Mouse (Mus musculus) thymus, adult 2 months (tissue): ENCODE data around the gene Rccd1. TPM values are rescaled to one million over a fixed set of nuclear protein-coding genes. Genes with fewer than 3 reads are reported as not detected.

Experiments
- DNase-seq: peaks from one replicate; pipeline ENCODE4 v3.0.0; 2021
- H3K27ac ChIP-seq: fragments of 200-500 bp; 2 replicates; pipeline ENCODE4 v1.5.1; 2012; ENCODE audit warnings: low read length, control low read depth; ENCODE audit not compliant: control insufficient read depth, insufficient read depth
- H3K27me3 ChIP-seq: fragments of 200-500 bp; 2 replicates; pipeline ENCODE4 v1.6.1; 2012; ENCODE audit warnings: mild to moderate bottlenecking, low read length, moderate library complexity, mixed read lengths; ENCODE audit not compliant: control insufficient read depth, insufficient read depth
- H3K36me3 ChIP-seq: fragments of 200-500 bp; 2 replicates; pipeline ENCODE4 v1.6.1; 2012; ENCODE audit warnings: mild to moderate bottlenecking, low read length, moderate library complexity; ENCODE audit not compliant: control insufficient read depth, insufficient read depth
- H3K4me1 ChIP-seq: fragments of 200-500 bp; replicated peaks from 2 replicates; pipeline ENCODE4 v1.6.1; 2012; ENCODE audit warnings: low read length; ENCODE audit not compliant: control insufficient read depth, insufficient read depth
- H3K4me3 ChIP-seq: fragments of 200-500 bp; 2 replicates; pipeline ENCODE4 v1.5.1; 2012; ENCODE audit warnings: mild to moderate bottlenecking, low read length, control low read depth, moderate library complexity; ENCODE audit not compliant: control insufficient read depth, insufficient read depth
- CTCF ChIP-seq: fragments of 200-500 bp; IDR thresholded peaks from 2 replicates; pipeline ENCODE4 v1.5.1; 2012; ENCODE audit warnings: mild to moderate bottlenecking, control low read depth, low read length, moderate library complexity, borderline replicate concordance; ENCODE audit not compliant: control insufficient read depth, poor library complexity, insufficient read depth; ENCODE audit errors: extremely low read depth
- POLR2A ChIP-seq: fragments of 200-500 bp; IDR thresholded peaks from 2 replicates; pipeline ENCODE4 v1.6.1; 2012; ENCODE audit warnings: mild to moderate bottlenecking, low read length, control low read depth, moderate library complexity; ENCODE audit not compliant: control insufficient read depth, poor library complexity, insufficient read depth; ENCODE audit errors: extremely low read depth
- WGBS: fragments of 180-500 bp; shearing (Covaris S2); methylation state at CpG from one replicate; pipeline ENCODE4 v1.1.7; 2018; 5-methylcytosine and 5-hydroxymethylcytosine counted together
- polyA plus RNA-seq: library from polyadenylated mRNA; depleted of rRNA; stranded (reverse); fragments of >200 nt; gene quantifications from 2 replicates; pipeline ENCODE4 v1.2.3, GENCODE M21; 2012

Rccd1 gene
- polyA plus RNA-seq, 1 experiment, result 20.4 TPM

DNA sequence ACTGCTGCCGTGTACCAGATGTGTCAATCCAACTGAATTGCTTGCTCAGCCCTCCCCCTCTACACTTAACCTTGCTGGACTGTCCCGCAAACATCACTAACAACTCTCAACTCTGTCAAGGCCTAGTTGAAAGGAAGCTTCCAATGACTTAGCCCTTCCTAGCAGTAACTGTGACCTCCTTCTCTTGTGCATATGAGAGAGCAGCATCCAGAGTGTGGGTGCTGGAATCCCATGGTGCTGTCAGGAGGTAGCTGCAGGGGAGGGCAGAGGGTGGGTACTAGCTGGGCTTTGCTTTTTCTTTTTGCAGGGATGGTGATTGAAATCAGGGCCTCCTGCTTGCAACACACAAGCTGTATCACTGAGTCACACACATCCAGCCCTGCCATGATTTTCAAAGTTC lies 50.8 kb downstream of the Rccd1 start:
- 95% methylated on average over 2 of the region's 2 CpGs for WGBS
- DNase-seq, result no peak
- Histone ChIP-seq H3K4me3 (no peak overlapping the region), H3K4me1 (peaks cover 6% of the 10 kb centered on the region), H3K36me3 (peaks cover 38% of the 10 kb centered on the region), H3K27ac (no peak overlapping the region), H3K27me3 (no peaks in the 10 kb centered on the region)
- TF ChIP-seq POLR2A (no peak), CTCF (no peak)

DNA sequence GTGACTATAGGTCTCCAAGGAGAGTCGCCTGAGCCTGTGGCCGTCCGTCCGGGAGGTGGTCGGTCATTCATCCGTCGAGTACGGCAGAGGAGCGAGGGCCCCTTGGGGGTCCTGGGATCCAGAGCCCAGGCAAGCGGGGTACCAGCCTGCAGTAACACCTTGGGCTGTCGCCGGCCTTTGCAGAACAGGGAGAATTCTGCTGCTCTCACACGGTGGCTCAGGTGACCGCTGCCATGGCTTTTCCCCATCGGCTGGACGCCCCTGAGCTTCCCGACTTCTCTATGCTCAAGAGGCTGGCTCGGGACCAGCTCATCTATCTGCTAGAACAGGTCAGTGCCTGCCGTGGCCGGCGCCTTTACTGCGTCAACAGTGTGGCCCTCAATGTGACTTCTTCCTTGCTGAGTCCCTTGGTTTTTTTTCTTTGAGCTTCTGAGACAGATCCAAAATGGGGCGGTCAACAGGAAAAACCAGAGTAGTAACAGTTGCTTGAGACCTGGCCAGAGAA lies 54.5 kb downstream of the Rccd1 start:
- Histone ChIP-seq H3K4me1 (peaks cover 6% of the 10 kb centered on the region), H3K27me3 (no peaks in the 10 kb centered on the region), H3K4me3 (peak overlapping the region; percentile 99), H3K36me3 (peaks cover 25% of the 10 kb centered on the region), H3K27ac (no peak overlapping the region; the same call in 1 of the 2 replicates)
- DNase-seq, result no peak
- under 1% methylated on average over 23 of the region's 23 CpGs for WGBS
- TF ChIP-seq CTCF (no peak), POLR2A (peak; percentile 7)

- H3K36me3 ChIP-seq, result peaks cover 25% of the 10 kb centered on the region
- DNase-seq, result peak; percentile 97
- peak within 1 kb of the TSS; percentile 99 for H3K4me3 ChIP-seq
- H3K27ac ChIP-seq, result no peak within 1 kb of the TSS; the same call in none of the 2 replicates
- 3% methylated on average over 21 of the region's 21 CpGs for WGBS
- H3K4me1 ChIP-seq, result peaks cover 6% of the 10 kb centered on the region
- TF ChIP-seq POLR2A, result peak; percentile 59; the same call in 1 of the 2 replicates
- TF ChIP-seq CTCF, result no peak
- H3K27me3 ChIP-seq, result no peaks in the 10 kb centered on the region
Measured at GRCm38 (mm10) chr7:80268897-80269750, 55.1 kb downstream of the Rccd1 start, which contains the start of gene Vps33b. Gene Vps33b, plus strand, starts transcription at chr7:80269649.

DNA sequence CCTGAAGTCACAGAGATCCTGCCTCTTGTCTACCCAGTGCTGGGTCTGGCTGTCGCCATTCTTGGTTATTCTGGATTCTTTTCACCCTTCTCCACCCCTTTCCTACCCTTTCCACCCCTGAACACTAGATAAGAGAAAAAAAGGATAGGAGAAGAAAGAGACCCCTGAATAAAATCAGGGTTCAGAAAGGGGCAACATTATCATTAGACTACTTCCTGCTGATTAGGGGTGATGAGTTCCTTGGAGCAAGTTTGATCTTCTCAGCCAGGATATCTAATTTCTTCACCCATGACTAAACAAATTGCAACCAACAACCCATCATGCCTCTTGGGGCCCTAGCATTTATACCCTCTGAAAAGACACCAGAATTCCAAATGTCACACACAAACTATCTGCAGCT lies 56.5 kb downstream of the Rccd1 start:
- WGBS, result 97% methylated on average over 1 of the region's 1 CpGs

DNA sequence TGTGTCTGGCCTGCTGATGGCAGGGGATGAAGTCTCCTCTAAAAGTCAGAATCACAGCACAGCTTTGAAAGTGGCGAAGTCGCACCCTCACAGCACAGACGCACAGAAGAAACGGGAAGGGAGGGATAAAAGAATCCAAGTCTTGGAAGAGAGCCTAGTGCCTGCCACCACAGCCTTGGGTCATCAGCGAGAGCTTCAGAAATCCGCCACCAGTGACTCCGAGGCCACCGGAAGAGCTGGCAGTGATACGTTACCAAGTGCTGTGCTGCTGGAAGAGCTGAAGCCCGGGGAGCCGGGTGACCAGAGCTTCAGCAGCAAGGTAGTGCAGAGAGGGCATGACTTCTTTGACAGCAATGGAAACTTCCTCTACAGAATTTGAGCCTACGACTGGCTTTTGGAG lies 59.6 kb downstream of the Rccd1 start:
- 96% methylated on average over 12 of the region's 12 CpGs for WGBS
- no peak overlapping the region for H3K27ac ChIP-seq

More for the DNA sequence above, 56.5 kb downstream of the Rccd1 start:
- Histone ChIP-seq H3K4me3 (no peak overlapping the region), H3K4me1 (peaks cover 6% of the 10 kb centered on the region), H3K27me3 (no peaks in the 10 kb centered on the region), H3K27ac (no peak overlapping the region), H3K36me3 (peaks cover 24% of the 10 kb centered on the region)
- TF ChIP-seq POLR2A, result no peak
- TF ChIP-seq CTCF, result no peak
- no peak for DNase-seq

GRCm38 (mm10) chr7:80261372-80261990 lies 62.8 kb downstream of the Rccd1 start:
- TF ChIP-seq CTCF (no peak; the same call in 1 of the 2 replicates), POLR2A (no peak; the same call in 1 of the 2 replicates)
- 0 out of 2 replicates have a peak, but pooled peaks cover 8% of the 10 kb centered on the region for H3K4me1 ChIP-seq
- no peaks in the 10 kb centered on the region for H3K27me3 ChIP-seq
- no peak overlapping the region for H3K27ac ChIP-seq
- H3K4me3 ChIP-seq, result peak overlapping the region; percentile 77
- peaks cover 24% of the 10 kb centered on the region for H3K36me3 ChIP-seq
- no peak for DNase-seq
- WGBS, result 1% methylated on average over 32 of the region's 32 CpGs

More for the DNA sequence above, 59.6 kb downstream of the Rccd1 start:
- Histone ChIP-seq H3K36me3 (peaks cover 24% of the 10 kb centered on the region), H3K4me1 (peaks cover 11% of the 10 kb centered on the region), H3K4me3 (no peak overlapping the region), H3K27me3 (no peaks in the 10 kb centered on the region)
- TF ChIP-seq POLR2A, result no peak
- TF ChIP-seq CTCF, result no peak
- no peak for DNase-seq
